Mouse (Mus musculus): Measurements from ENCODE around the gene BC024978. TPM values are rescaled to one million over a fixed set of nuclear protein-coding genes. Genes with fewer than 3 reads are reported as not detected.
A peak's percentile ranks its signal among the peaks of the same experiment; 100 is the strongest.

The BC024978 gene
- total RNA-seq, 2 experiments from 2014 or later = 21.0 to 25.0 TPM

- DNase-seq = no peak
These were observed 17.6 kb upstream of the BC024978 start for GRCm38 (mm10) chr7:27177942-27178323.

GRCm38 (mm10) chr7:27178324-27179216 is 17.0 kb upstream of the BC024978 start, which contains the start of gene Rab4b:
Gene Rab4b (minus strand): TSS chr7:27178896.
- peak; percentile 98 to 99 for DNase-seq

GRCm38 (mm10) chr7:27179217-27179918 is 16.2 kb upstream of the BC024978 start:
- no peak for DNase-seq

- peak; percentile 68 to 78 for DNase-seq
These were observed 15.5 kb upstream of the BC024978 start for GRCm38 (mm10) chr7:27180036-27180435.

- no peak for DNase-seq
These were observed 14.5 kb upstream of the BC024978 start, which contains the start of the genes Gm21983 and Mia for GRCm38 (mm10) chr7:27180837-27181695. Gene Gm21983 (minus strand): TSS chr7:27181086. Gene Mia (minus strand): TSS chr7:27181157.

GRCm38 (mm10) chr7:27182498-27182897 is 13.1 kb upstream of the BC024978 start:
- DNase-seq = no peak

GRCm38 (mm10) chr7:27184964-27185363 is 10.6 kb upstream of the BC024978 start:
- DNase-seq = peak in 1 of 2 experiments; percentile 64

GRCm38 (mm10) chr7:27185986-27186385 is 9.6 kb upstream of the BC024978 start:
- no peak for DNase-seq

- DNase-seq = no peak
These were observed 6.2 kb upstream of the BC024978 start for GRCm38 (mm10) chr7:27189271-27189931.

GRCm38 (mm10) chr7:27192434-27192833 is 3.1 kb upstream of the BC024978 start:
- DNase-seq = no peak

GRCm38 (mm10) chr7:27193731-27194130 is 1.9 kb upstream of the BC024978 start:
- no peak for DNase-seq

GRCm38 (mm10) chr7:27197136-27197535 is 1.6 kb downstream of the BC024978 start:
- DNase-seq = no peak

GRCm38 (mm10) chr7:27197634-27198033 is 2.1 kb downstream of the BC024978 start:
- peak; percentile 41 to 55 for DNase-seq

GRCm38 (mm10) chr7:27198355-27198754 is 2.8 kb downstream of the BC024978 start:
- DNase-seq = no peak

GRCm38 (mm10) chr7:27198779-27199178 is 3.2 kb downstream of the BC024978 start:
- no peak for DNase-seq

GRCm38 (mm10) chr7:27203730-27204449 is 8.3 kb downstream of the BC024978 start:
- DNase-seq = no peak

GRCm38 (mm10) chr7:27212626-27213025 is 17.0 kb downstream of the BC024978 start:
- DNase-seq = no peak

- DNase-seq = peak; percentile 30 to 31
These were observed 23.0 kb downstream of the BC024978 start for GRCm38 (mm10) chr7:27218586-27218985.

GRCm38 (mm10) chr7:27219937-27220336 is 24.4 kb downstream of the BC024978 start:
- no peak for DNase-seq

- DNase-seq = no peak
These were observed 26.4 kb downstream of the BC024978 start for GRCm38 (mm10) chr7:27221939-27222338.

- no peak for DNase-seq
These were observed 27.0 kb downstream of the BC024978 start for GRCm38 (mm10) chr7:27222538-27222937.

Measured in adrenal gland, postnatal 36 days (tissue).